Mouse (Mus musculus) CD4-positive helper T cell, adult 2 months (primary cell): ENCODE results near the gene Slc26a5.

Experiments
- DNase-seq: peaks from one replicate; pipeline ENCODE4 v3.0.0-alpha.2; 2012; ENCODE audit warnings: low read depth, missing footprints, low spot score

Slc26a5 gene

GRCm38 (mm10) chr5:21810924-21811323 is 54.5 kb downstream of the Slc26a5 start:
- no peak for DNase-seq

GRCm38 (mm10) chr5:21804837-21805236 is 60.6 kb downstream of the Slc26a5 start:
- no peak for DNase-seq

GRCm38 (mm10) chr5:21803691-21804188 is 61.7 kb downstream of the Slc26a5 start:
- no peak for DNase-seq

GRCm38 (mm10) chr5:21802907-21803306 is 62.5 kb downstream of the Slc26a5 start:
- no peak for DNase-seq

GRCm38 (mm10) chr5:21792166-21792565 is 73.2 kb downstream of the Slc26a5 start:
- no peak for DNase-seq

- DNase-seq: no peak
Measured at GRCm38 (mm10) chr5:21789061-21789460, 76.3 kb downstream of the Slc26a5 start.

- no peak for DNase-seq
Measured at GRCm38 (mm10) chr5:21787186-21788105, 78.0 kb downstream of the Slc26a5 start.

GRCm38 (mm10) chr5:21786258-21787185 is 78.9 kb downstream of the Slc26a5 start:
- peak; percentile 94 for DNase-seq

GRCm38 (mm10) chr5:21785776-21786175 is 79.6 kb downstream of the Slc26a5 start:
- no peak for DNase-seq

- peak; percentile 95 for DNase-seq
Measured at GRCm38 (mm10) chr5:21785053-21785452, 80.4 kb downstream of the Slc26a5 start, which contains the start of the genes Dnajc2 and Psmc2. Gene Dnajc2 (minus strand): TSS chr5:21785251. Gene Psmc2 (plus strand): TSS chr5:21785283.

GRCm38 (mm10) chr5:21784161-21785052 is 81.0 kb downstream of the Slc26a5 start:
- peak; percentile 38 for DNase-seq

- no peak for DNase-seq
Measured at GRCm38 (mm10) chr5:21776491-21776890, 88.9 kb downstream of the Slc26a5 start.

- no peak for DNase-seq
Measured at GRCm38 (mm10) chr5:21769841-21770240, 95.6 kb downstream of the Slc26a5 start.

- DNase-seq: no peak
Measured at GRCm38 (mm10) chr5:21768506-21768905, 96.9 kb downstream of the Slc26a5 start.
